Mouse (Mus musculus) heart, embryonic 16.5 days (tissue): Measurements from ENCODE around the gene Rnf38. TPM values are rescaled to one million over a fixed set of nuclear protein-coding genes. Genes with fewer than 3 reads are reported as not detected.

Experiments
- ATAC-seq: fragments of 200-750 bp; cut with Nextera tagmentation; replicated peaks from 2 replicates; pipeline ENCODE4 v1.8.0; 2017; ENCODE audit warnings: moderate number of reproducible peaks; ENCODE audit not compliant: insufficient read depth, low FRiP score; ENCODE audit errors: extremely low read depth
- H3K27ac ChIP-seq: fragments of 300-500 bp; sonication (generic); 2 replicates; pipeline ENCODE4 v1.5.1; 2014; ENCODE audit warnings: mild to moderate bottlenecking, low read length, control low read depth, moderate library complexity
- H3K27me3 ChIP-seq: fragments of 300-500 bp; sonication (generic); 2 replicates; pipeline ENCODE4 v1.6.1; 2014; ENCODE audit warnings: low read length, mixed read lengths; ENCODE audit not compliant: control insufficient read depth, insufficient read depth
- H3K36me3 ChIP-seq: fragments of 300-500 bp; sonication (generic); 2 replicates; pipeline ENCODE4 v1.6.1; 2014; ENCODE audit not compliant: control insufficient read depth, insufficient read depth
- H3K4me1 ChIP-seq: fragments of 300-500 bp; sonication (generic); 2 replicates; pipeline ENCODE4 v1.6.1; 2014; ENCODE audit warnings: low read length, mixed read lengths; ENCODE audit not compliant: control insufficient read depth, insufficient read depth
- H3K4me2 ChIP-seq: fragments of 300-500 bp; sonication (generic); 2 replicates; pipeline ENCODE4 v1.6.1; 2014; ENCODE audit warnings: low read depth, mild to moderate bottlenecking, control low read depth, low read length
- H3K4me3 ChIP-seq: fragments of 300-500 bp; sonication (generic); 2 replicates; pipeline ENCODE4 v1.5.1; 2014; ENCODE audit warnings: mild to moderate bottlenecking, control low read depth, low read length
- H3K9ac ChIP-seq: fragments of 300-500 bp; sonication (generic); 2 replicates; pipeline ENCODE4 v1.6.1; 2014; ENCODE audit warnings: low read length, control low read depth
- H3K9me3 ChIP-seq: fragments of 300-500 bp; sonication (generic); replicated peaks from 2 replicates; pipeline ENCODE4 v1.6.1; 2016; ENCODE audit warnings: low read length; ENCODE audit not compliant: control insufficient read depth
- WGBS: fragments of 180-500 bp; shearing (Covaris S2); extraction: QIAGEN DNeasy Blood & Tissue Kit; methylation state at CpG from one replicate; pipeline ENCODE4 v1.1.7; 2014; 5-methylcytosine and 5-hydroxymethylcytosine counted together
- polyA plus RNA-seq: library from polyadenylated mRNA; unstranded; fragments of >200 nt; fragmentation: Nextera tagmentation; extraction: Ambion mirVana; gene quantifications from 2 replicates; pipeline ENCODE4 v1.2.1, GENCODE M21; 2015

Gene Rnf38
- polyA plus RNA-seq, 1 experiment from 2014 or later = 15.5 TPM

GRCm38 (mm10) chr4:44164621-44165020 lies 69.0 kb downstream of the Rnf38 start:
- Histone ChIP-seq H3K4me3 (no peak overlapping the region), H3K4me2 (no peak overlapping the region), H3K9ac (no peak overlapping the region), H3K27ac (no peak overlapping the region), H3K4me1 (peaks cover 38% of the 10 kb centered on the region), H3K9me3 (no peaks in the 10 kb centered on the region), H3K36me3 (no peaks in the 10 kb centered on the region), H3K27me3 (no peaks in the 10 kb centered on the region)
- ATAC-seq = no peak
- WGBS = 79% methylated on average over 5 of the region's 5 CpGs

GRCm38 (mm10) chr4:44163034-44163433 lies 70.6 kb downstream of the Rnf38 start:
- no peaks in the 10 kb centered on the region for H3K36me3 ChIP-seq
- 59% methylated on average over 2 of the region's 2 CpGs for WGBS

GRCm38 (mm10) chr4:44160990-44161689 lies 72.4 kb downstream of the Rnf38 start:
- 53% methylated on average over 13 of the region's 13 CpGs for WGBS
- no peak overlapping the region for H3K4me3 ChIP-seq

More at GRCm38 (mm10) chr4:44163034-44163433, 70.6 kb downstream of the Rnf38 start:
- no peaks in the 10 kb centered on the region for H3K9me3 ChIP-seq
- H3K27me3 ChIP-seq = no peaks in the 10 kb centered on the region
- ATAC-seq = no peak
- no peak overlapping the region for H3K27ac ChIP-seq
- H3K9ac ChIP-seq = no peak overlapping the region
- no peak overlapping the region for H3K4me2 ChIP-seq
- H3K4me3 ChIP-seq = no peak overlapping the region
- H3K4me1 ChIP-seq = peaks cover 30% of the 10 kb centered on the region

GRCm38 (mm10) chr4:44159839-44160238 lies 73.8 kb downstream of the Rnf38 start:
- 79% methylated on average over 8 of the region's 8 CpGs for WGBS
- no peak overlapping the region for H3K4me3 ChIP-seq
- ATAC-seq = no peak

More at GRCm38 (mm10) chr4:44160990-44161689, 72.4 kb downstream of the Rnf38 start:
- Histone ChIP-seq H3K4me1 (peaks cover 28% of the 10 kb centered on the region), H3K36me3 (no peaks in the 10 kb centered on the region), H3K9ac (no peak overlapping the region), H3K9me3 (no peaks in the 10 kb centered on the region), H3K4me2 (no peak overlapping the region), H3K27ac (no peak overlapping the region), H3K27me3 (no peaks in the 10 kb centered on the region)
- no peak for ATAC-seq

GRCm38 (mm10) chr4:44156481-44156880 lies 77.1 kb downstream of the Rnf38 start:
- H3K9ac ChIP-seq = no peak overlapping the region
- no peak overlapping the region for H3K4me2 ChIP-seq
- H3K4me3 ChIP-seq = no peak overlapping the region
- H3K27me3 ChIP-seq = no peaks in the 10 kb centered on the region
- ATAC-seq = no peak
- no peak overlapping the region for H3K27ac ChIP-seq
- WGBS = 78% methylated on average over 6 of the region's 6 CpGs
- no peaks in the 10 kb centered on the region for H3K9me3 ChIP-seq
- peaks cover 7% of the 10 kb centered on the region; the same call in 1 of the 2 replicates for H3K36me3 ChIP-seq
- H3K4me1 ChIP-seq = peaks cover 5% of the 10 kb centered on the region; the same call in 1 of the 2 replicates

More at GRCm38 (mm10) chr4:44159839-44160238, 73.8 kb downstream of the Rnf38 start:
- H3K4me1 ChIP-seq = peaks cover 18% of the 10 kb centered on the region
- H3K27ac ChIP-seq = no peak overlapping the region
- no peak overlapping the region for H3K9ac ChIP-seq
- H3K36me3 ChIP-seq = no peaks in the 10 kb centered on the region
- no peaks in the 10 kb centered on the region for H3K9me3 ChIP-seq
- no peak overlapping the region for H3K4me2 ChIP-seq
- no peaks in the 10 kb centered on the region for H3K27me3 ChIP-seq

GRCm38 (mm10) chr4:44154884-44155283 lies 78.7 kb downstream of the Rnf38 start:
- Histone ChIP-seq H3K4me1 (no peaks in the 10 kb centered on the region), H3K36me3 (peaks cover 13% of the 10 kb centered on the region; the same call in 1 of the 2 replicates)

GRCm38 (mm10) chr4:44152904-44153303 lies 80.7 kb downstream of the Rnf38 start:
- Histone ChIP-seq H3K36me3 (peaks cover 22% of the 10 kb centered on the region), H3K9ac (no peak overlapping the region), H3K4me1 (no peaks in the 10 kb centered on the region), H3K4me2 (no peak overlapping the region), H3K9me3 (no peaks in the 10 kb centered on the region), H3K27ac (no peak overlapping the region), H3K4me3 (no peak overlapping the region), H3K27me3 (no peaks in the 10 kb centered on the region)
- WGBS = 88% methylated on average over 4 of the region's 4 CpGs
- ATAC-seq = no peak

More at GRCm38 (mm10) chr4:44154884-44155283, 78.7 kb downstream of the Rnf38 start:
- H3K4me2 ChIP-seq = no peak overlapping the region
- no peaks in the 10 kb centered on the region for H3K9me3 ChIP-seq
- 71% methylated on average over 4 of the region's 4 CpGs for WGBS
- H3K4me3 ChIP-seq = no peak overlapping the region
- ATAC-seq = no peak
- H3K9ac ChIP-seq = no peak overlapping the region
- no peak overlapping the region for H3K27ac ChIP-seq
- H3K27me3 ChIP-seq = no peaks in the 10 kb centered on the region

GRCm38 (mm10) chr4:44126805-44127204 lies 106.8 kb downstream of the Rnf38 start:
- no peaks in the 10 kb centered on the region for H3K4me1 ChIP-seq
- H3K4me2 ChIP-seq = no peak overlapping the region
- H3K4me3 ChIP-seq = no peak overlapping the region
- ATAC-seq = no peak
- peaks cover 41% of the 10 kb centered on the region for H3K36me3 ChIP-seq
- H3K9me3 ChIP-seq = no peaks in the 10 kb centered on the region
- no peak overlapping the region for H3K27ac ChIP-seq
- no peak overlapping the region for H3K9ac ChIP-seq
- WGBS = 86% methylated on average over 12 of the region's 12 CpGs
- H3K27me3 ChIP-seq = no peaks in the 10 kb centered on the region

- Histone ChIP-seq H3K27ac (no peak overlapping the region), H3K4me2 (no peak overlapping the region), H3K9ac (no peak overlapping the region), H3K27me3 (no peaks in the 10 kb centered on the region), H3K36me3 (no peaks in the 10 kb centered on the region), H3K4me1 (no peaks in the 10 kb centered on the region), H3K4me3 (no peak overlapping the region), H3K9me3 (no peaks in the 10 kb centered on the region)
- no peak for ATAC-seq
- 44% methylated on average over 9 of the region's 9 CpGs for WGBS
Measured at GRCm38 (mm10) chr4:44119410-44120201, 114.0 kb downstream of the Rnf38 start.
